9 mouse cellular contexts compared by ENCODE assay signal in genomic region chr10:4391851-4392250, GRCm38 (mm10). TPM values are rescaled to one million over a fixed set of nuclear protein-coding genes. Genes with fewer than 3 reads are reported as not detected.
DNase-seq lines count a peak whose midpoint lies in the region; ATAC-seq and TF ChIP-seq lines count a peak whose summit lies in the region.
"Had no signal": no experiment of that assay in that cellular context is flagged by ENCODE, and none has a peak within 500 bp of the region (broad histone marks: within the 10 kb centered on the region; RNA-seq: fewer than 3 reads in every experiment).

No protein-coding gene starts in this region.

- H3K4me2 ChIP-seq in midbrain, embryonic 16.5 days (ENCODE audit: low read length): peak overlapping the region; percentile 14; the same call in 1 of the 2 replicates

- H3K36me3 ChIP-seq in midbrain, embryonic 16.5 days (ENCODE audit: control insufficient read depth, insufficient read depth, low read length): peaks cover 3% of the 10 kb centered on the region; the same call in 1 of the 2 replicates

- H3K9ac ChIP-seq in midbrain, embryonic 16.5 days (ENCODE audit: low read depth, low read length): no peak overlapping the region
- H3K9ac ChIP-seq: limb, embryonic 12.5 days had no signal

- no peaks in the 10 kb centered on the region for H3K9me3 ChIP-seq in midbrain, embryonic 16.5 days (replicated peaks; ENCODE audit: control insufficient read depth, low read length, poor library complexity, severe bottlenecking)
- H3K9me3 ChIP-seq: limb, embryonic 12.5 days had no signal

- TF ChIP-seq CTCF in layer of hippocampus, adult 2 months (conservative IDR thresholded peaks at IDR 0.05): peak; percentile 84

- peak; percentile 42 to 51 for DNase-seq in cerebellum, postnatal 10 days
- no peak for DNase-seq in cerebellum, adult 11-12 months
- no peak for DNase-seq in layer of hippocampus, adult 2 months (ENCODE audit: low spot score in 2 of 2)
- no peak for DNase-seq in layer of hippocampus, postnatal 14 days (ENCODE audit: low spot score in 2 of 2)
- peak; percentile 44 for DNase-seq in NIH3T3 (ENCODE audit: low read depth)
- peak; percentile 17 to 48 for DNase-seq in kidney, adult 8-10 months
- no peak for DNase-seq in right cerebral cortex, postnatal 14 days

- no peak overlapping the region for H3K27ac ChIP-seq in layer of hippocampus, adult 2 months
- no peak overlapping the region for H3K27ac ChIP-seq in midbrain, embryonic 16.5 days (ENCODE audit: low read length)
- H3K27ac ChIP-seq: limb, embryonic 12.5 days had no signal

- no peak for ATAC-seq in midbrain, embryonic 16.5 days

- H3K4me1 ChIP-seq in midbrain, embryonic 16.5 days (ENCODE audit: control insufficient read depth, insufficient read depth, low read length): peaks cover 36% of the 10 kb centered on the region

- WGBS in midbrain, embryonic 16.5 days: 45% methylated on average over 6 of the region's 6 CpGs

- H3K27me3 ChIP-seq in midbrain, embryonic 16.5 days (ENCODE audit: control insufficient read depth, insufficient read depth, low read depth, low read length): no peaks in the 10 kb centered on the region
- H3K27me3 ChIP-seq: limb, embryonic 12.5 days had no signal

- H3K4me3 ChIP-seq in layer of hippocampus, adult 2 months: no peak overlapping the region; the same call in 1 of the 2 replicates
- H3K4me3 ChIP-seq in midbrain, embryonic 16.5 days (ENCODE audit: low read depth, low read length): no peak overlapping the region
- H3K4me3 ChIP-seq: limb, embryonic 12.5 days had no signal

RNA-seq across cellular contexts. Expression of gene Zbtb2, which starts 3.9 kb away (rescaled TPM):
- 10 to 100 TPM; 11.8 to 13.2 TPM for total RNA-seq in layer of hippocampus, adult 2 months (2021)
- 10 to 100 TPM in 1 of 2 experiments, 1 to 10 TPM in 1; 9.9 to 10.6 TPM for total RNA-seq in layer of hippocampus, postnatal 14 days (2021)
- 14.8 and 17.2 TPM in 2 replicates for polyA plus RNA-seq in midbrain, embryonic 16.5 days (2015; fragmentation: Nextera tagmentation; extraction: Ambion mirVana)

RNA-seq across cellular contexts. Expression of gene Rmnd1, which starts 40.3 kb away (rescaled TPM):
- total RNA-seq in layer of hippocampus, adult 2 months (2021): 10 to 100 TPM; 33.1 to 44.9 TPM
- total RNA-seq in layer of hippocampus, postnatal 14 days (2021): 10 to 100 TPM; 24.0 to 27.4 TPM
- polyA plus RNA-seq in midbrain, embryonic 16.5 days (2015; fragmentation: Nextera tagmentation; extraction: Ambion mirVana): 54.6 and 55.1 TPM in 2 replicates

RNA-seq across cellular contexts. Expression of gene Armt1, which starts 40.4 kb away (rescaled TPM):
- total RNA-seq in layer of hippocampus, adult 2 months (2021): 10 to 100 TPM; 24.0 to 24.9 TPM
- total RNA-seq in layer of hippocampus, postnatal 14 days (2021): 10 to 100 TPM; 13.5 to 15.6 TPM
- 9.3 and 10.8 TPM in 2 replicates for polyA plus RNA-seq in midbrain, embryonic 16.5 days (2015; fragmentation: Nextera tagmentation; extraction: Ambion mirVana)

Comparison
In these comparisons a context has a peak if more than half of its experiments do, and no peak if none do; other contexts are left out.
1. DNase-seq: peak in cerebellum, postnatal 10 days (2 of 2), NIH3T3 (single experiment) and kidney, adult 8-10 months (2 of 2); none in cerebellum, adult 11-12 months (single experiment), layer of hippocampus, adult 2 months (0 of 2), layer of hippocampus, postnatal 14 days (0 of 2) and right cerebral cortex, postnatal 14 days (single experiment).